Mouse (Mus musculus): ENCODE measurements at regions not wholly inside any gene's neighbourhood (a gene's known extent, or its start where the extent isn't known, plus 50 kb on each side); places are given as distances from the start of the nearest gene placed in this dataset.
A peak's percentile ranks its signal among the peaks of the same experiment; 100 is the strongest.

GRCm38 (mm10) chrX:103904038-103904696, 76.9 kb downstream of the Rlim start:
- DNase-seq, result no peak

- peak; percentile 0 for DNase-seq
Observed at GRCm38 (mm10) chrX:103879329-103879935, 57.6 kb upstream of the Slc16a2 start.

All from adrenal gland, postnatal 25 days (tissue).